Mouse (Mus musculus) forebrain, embryonic 16.5 days (tissue): ENCODE data around the gene Pagr1b. TPM values are rescaled to one million over a fixed set of nuclear protein-coding genes. Genes with fewer than 3 reads are reported as not detected.

ENCODE experiments used
- ATAC-seq: fragments of 200-750 bp; cut with Nextera tagmentation; 2 replicates; pipeline ENCODE4 v1.8.0; 2017; ENCODE audit warnings: mild to moderate bottlenecking, moderate library complexity
- H3K27ac ChIP-seq: fragments of 300-500 bp; sonication (generic); 2 replicates; pipeline ENCODE4 v1.5.1; 2014; ENCODE audit warnings: low read length, control low read depth
- H3K27me3 ChIP-seq: fragments of 300-500 bp; sonication (generic); replicated peaks from 2 replicates; pipeline ENCODE4 v1.6.1; 2014; ENCODE audit warnings: low read length; ENCODE audit not compliant: control insufficient read depth, insufficient read depth
- H3K36me3 ChIP-seq: fragments of 300-500 bp; sonication (generic); 2 replicates; pipeline ENCODE4 v1.6.1; 2014; ENCODE audit not compliant: control insufficient read depth, insufficient read depth
- H3K4me1 ChIP-seq: fragments of 300-500 bp; sonication (generic); replicated peaks from 2 replicates; pipeline ENCODE4 v1.6.1; 2014; ENCODE audit warnings: low read length; ENCODE audit not compliant: control insufficient read depth, insufficient read depth
- H3K4me2 ChIP-seq: fragments of 300-500 bp; sonication (generic); 2 replicates; pipeline ENCODE4 v1.6.1; 2014; ENCODE audit warnings: mild to moderate bottlenecking, low read length, control low read depth
- H3K4me3 ChIP-seq: fragments of 300-500 bp; sonication (generic); replicated peaks from 2 replicates; pipeline ENCODE4 v1.5.1; 2014; ENCODE audit warnings: mild to moderate bottlenecking, low read length, control low read depth
- H3K9ac ChIP-seq: fragments of 300-500 bp; sonication (generic); replicated peaks from 2 replicates; pipeline ENCODE4 v1.6.1; 2014; ENCODE audit warnings: low read depth, low read length, control low read depth
- H3K9me3 ChIP-seq: fragments of 300-500 bp; sonication (generic); 2 replicates; pipeline ENCODE4 v1.6.1; 2016; ENCODE audit warnings: low read length; ENCODE audit not compliant: control insufficient read depth
- WGBS: fragments of 180-500 bp; shearing (Covaris S2); extraction: QIAGEN DNeasy Blood & Tissue Kit; methylation state at CpG from one replicate; pipeline ENCODE4 v1.1.7; 2014; 5-methylcytosine and 5-hydroxymethylcytosine counted together
- polyA plus RNA-seq: library from polyadenylated mRNA; unstranded; fragments of >200 nt; fragmentation: Nextera tagmentation; extraction: Ambion mirVana; gene quantifications from 2 replicates; pipeline ENCODE4 v1.2.1, GENCODE M21; 2015

Pagr1b gene
- polyA plus RNA-seq, 1 experiment from 2014 or later, result not detected

- H3K9me3 ChIP-seq, result no peaks in the 10 kb centered on the region
- no peak overlapping the region for H3K4me3 ChIP-seq
- WGBS, result 62% methylated on average over 6 of the region's 6 CpGs
- H3K27ac ChIP-seq, result no peak overlapping the region
- H3K36me3 ChIP-seq, result peaks cover 16% of the 10 kb centered on the region
- H3K4me1 ChIP-seq, result no peaks in the 10 kb centered on the region
- no peak overlapping the region for H3K9ac ChIP-seq
- no peak overlapping the region for H3K4me2 ChIP-seq
- no peak for ATAC-seq
- H3K27me3 ChIP-seq, result 0 out of 2 replicates have a peak, but pooled peaks cover 1% of the 10 kb centered on the region
Observed at GRCm38 (mm10) chr7:126967361-126967760, 48.9 kb downstream of the Pagr1b start.

GRCm38 (mm10) chr7:126965568-126965967 is 50.7 kb downstream of the Pagr1b start:
- 45% methylated on average over 3 of the region's 3 CpGs for WGBS
- Histone ChIP-seq H3K36me3 (peaks cover 12% of the 10 kb centered on the region), H3K4me3 (no peak overlapping the region)

GRCm38 (mm10) chr7:126963548-126964286 is 52.6 kb downstream of the Pagr1b start:
- Histone ChIP-seq H3K9me3 (no peaks in the 10 kb centered on the region), H3K9ac (no peak overlapping the region), H3K27ac (no peak overlapping the region), H3K4me3 (no peak overlapping the region), H3K4me2 (no peak overlapping the region), H3K4me1 (no peaks in the 10 kb centered on the region), H3K36me3 (peaks cover 17% of the 10 kb centered on the region), H3K27me3 (0 out of 2 replicates have a peak, but pooled peaks cover 8% of the 10 kb centered on the region)
- 25% methylated on average over 19 of the region's 19 CpGs for WGBS
- no peak for ATAC-seq

More at GRCm38 (mm10) chr7:126965568-126965967, 50.7 kb downstream of the Pagr1b start:
- Histone ChIP-seq H3K27ac (no peak overlapping the region), H3K9me3 (no peaks in the 10 kb centered on the region), H3K27me3 (0 out of 2 replicates have a peak, but pooled peaks cover 8% of the 10 kb centered on the region), H3K9ac (no peak overlapping the region), H3K4me2 (no peak overlapping the region), H3K4me1 (no peaks in the 10 kb centered on the region)
- no peak for ATAC-seq

GRCm38 (mm10) chr7:126961965-126962364 is 54.3 kb downstream of the Pagr1b start:
- Histone ChIP-seq H3K4me2 (no peak overlapping the region), H3K27ac (no peak overlapping the region), H3K9me3 (no peaks in the 10 kb centered on the region), H3K4me1 (no peaks in the 10 kb centered on the region), H3K4me3 (no peak overlapping the region), H3K27me3 (0 out of 2 replicates have a peak, but pooled peaks cover 8% of the 10 kb centered on the region), H3K36me3 (peaks cover 11% of the 10 kb centered on the region), H3K9ac (no peak overlapping the region)
- 90% methylated on average over 4 of the region's 4 CpGs for WGBS
- no peak for ATAC-seq

GRCm38 (mm10) chr7:126961095-126961494 is 55.2 kb downstream of the Pagr1b start:
- Histone ChIP-seq H3K36me3 (peaks cover 10% of the 10 kb centered on the region), H3K27me3 (0 out of 2 replicates have a peak, but pooled peaks cover 8% of the 10 kb centered on the region), H3K9me3 (no peaks in the 10 kb centered on the region), H3K27ac (no peak overlapping the region), H3K4me2 (no peak overlapping the region), H3K4me1 (no peaks in the 10 kb centered on the region), H3K9ac (no peak overlapping the region), H3K4me3 (no peak overlapping the region)
- ATAC-seq, result no peak
- WGBS, result 87% methylated on average over 5 of the region's 5 CpGs

GRCm38 (mm10) chr7:126959780-126960179 is 56.5 kb downstream of the Pagr1b start:
- H3K36me3 ChIP-seq, result peaks cover 10% of the 10 kb centered on the region
- H3K4me2 ChIP-seq, result no peak overlapping the region
- 0 out of 2 replicates have a peak, but pooled peaks cover 8% of the 10 kb centered on the region for H3K27me3 ChIP-seq
- no peak overlapping the region for H3K9ac ChIP-seq
- no peak for ATAC-seq
- 79% methylated on average over 9 of the region's 9 CpGs for WGBS
- no peaks in the 10 kb centered on the region for H3K4me1 ChIP-seq
- no peaks in the 10 kb centered on the region for H3K9me3 ChIP-seq
- no peak overlapping the region for H3K27ac ChIP-seq
- no peak overlapping the region for H3K4me3 ChIP-seq

- 52% methylated on average over 3 of the region's 3 CpGs for WGBS
- Histone ChIP-seq H3K27ac (no peak overlapping the region), H3K27me3 (0 out of 2 replicates have a peak, but pooled peaks cover 2% of the 10 kb centered on the region), H3K9me3 (no peaks in the 10 kb centered on the region), H3K4me2 (no peak overlapping the region), H3K4me3 (no peak overlapping the region), H3K36me3 (peaks cover 7% of the 10 kb centered on the region), H3K4me1 (peaks cover 23% of the 10 kb centered on the region), H3K9ac (no peak overlapping the region)
- ATAC-seq, result no peak
Observed at GRCm38 (mm10) chr7:126955125-126955524, 61.2 kb downstream of the Pagr1b start.

GRCm38 (mm10) chr7:126952646-126953045 is 63.6 kb downstream of the Pagr1b start:
- Histone ChIP-seq H3K4me2 (peak overlapping the region; percentile 89), H3K4me3 (0 out of 2 replicates have a peak overlapping the region, but pooled peaks have one; percentile 62), H3K9me3 (no peaks in the 10 kb centered on the region), H3K4me1 (peaks cover 38% of the 10 kb centered on the region), H3K27me3 (0 out of 2 replicates have a peak, but pooled peaks cover 2% of the 10 kb centered on the region), H3K36me3 (peaks cover 4% of the 10 kb centered on the region; the same call in 1 of the 2 replicates), H3K9ac (peak overlapping the region; percentile 33), H3K27ac (no peak overlapping the region)
- ATAC-seq, result no peak
- 5% methylated on average over 8 of the region's 8 CpGs for WGBS

- WGBS, result 24% methylated on average over 4 of the region's 4 CpGs
- Histone ChIP-seq H3K9ac (peak overlapping the region; percentile 76), H3K4me1 (peaks cover 39% of the 10 kb centered on the region), H3K4me3 (peak overlapping the region; percentile 62), H3K27ac (no peak overlapping the region), H3K9me3 (no peaks in the 10 kb centered on the region), H3K4me2 (peak overlapping the region; percentile 89), H3K36me3 (peaks cover 4% of the 10 kb centered on the region; the same call in 1 of the 2 replicates), H3K27me3 (0 out of 2 replicates have a peak, but pooled peaks cover 2% of the 10 kb centered on the region)
- ATAC-seq, result no peak
Observed at GRCm38 (mm10) chr7:126951741-126952140, 64.5 kb downstream of the Pagr1b start.
